15 mouse cellular contexts compared by ENCODE assay signal in the genomic region with DNA sequence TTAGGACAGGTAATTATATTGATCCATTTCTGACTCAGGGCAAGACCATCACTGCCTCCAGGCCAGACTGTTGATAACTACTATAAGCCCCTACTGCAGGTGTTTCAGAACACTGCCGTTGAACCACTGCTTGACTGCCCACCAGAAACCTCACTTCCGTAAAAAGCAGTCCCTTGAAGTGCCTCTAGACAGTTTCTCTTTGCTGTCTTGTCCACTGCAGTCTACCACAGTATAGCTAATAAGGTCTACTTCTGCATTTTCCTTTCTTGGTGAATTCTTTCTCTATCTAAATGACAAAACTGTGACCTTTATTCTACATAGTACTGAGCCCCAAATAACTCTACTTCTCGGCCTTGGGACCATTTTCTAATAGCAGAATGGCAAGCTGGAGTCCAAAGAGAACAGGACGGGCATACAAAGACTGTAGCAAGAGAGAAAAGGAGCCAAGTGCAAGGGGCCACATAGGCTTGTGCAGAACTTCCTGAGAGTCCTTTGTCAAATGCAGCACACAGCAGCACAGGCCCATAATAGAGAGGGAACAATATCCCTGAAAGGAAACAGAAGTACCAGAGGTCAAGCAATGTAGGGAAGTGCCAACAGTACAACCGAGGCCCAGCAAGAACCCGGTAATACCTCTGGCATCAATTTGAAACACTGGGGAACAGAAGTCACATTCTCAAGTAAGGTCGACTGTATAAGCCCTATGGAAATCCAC. TPM values are rescaled to one million over a fixed set of nuclear protein-coding genes. Genes with fewer than 3 reads are reported as not detected.
DNase-seq lines count a peak whose midpoint lies in the region; ATAC-seq and TF ChIP-seq lines count a peak whose summit lies in the region.
"Had no signal": no experiment of that assay in that cellular context is flagged by ENCODE, and none has a peak within 500 bp of the region (broad histone marks: within the 10 kb centered on the region; RNA-seq: fewer than 3 reads in every experiment).

No protein-coding gene starts in this region.

- ATAC-seq in liver, embryonic 11.5 days (replicated peaks; ENCODE audit: low FRiP score), result no peak; the same call in 1 of the 2 replicates
- peak; percentile 43; the same call in 1 of the 2 replicates for ATAC-seq in liver, embryonic 16.5 days (ENCODE audit: low read depth)
- ATAC-seq: forebrain, embryonic 14.5 days; hindbrain, postnatal 0 days had no signal

- no peak for TF ChIP-seq POLR2A in bone marrow macrophage, adult 2 months (IDR thresholded peaks at IDR 0.05; ENCODE audit: borderline replicate concordance, low read depth, low read length)
- TF ChIP-seq POLR2A in cerebellum, adult 2 months (IDR thresholded peaks at IDR 0.05; ENCODE audit: borderline replicate concordance, insufficient read depth, low read length), result no peak

- H3K27me3 ChIP-seq in liver, embryonic 11.5 days (replicated peaks; ENCODE audit: control insufficient read depth, insufficient read depth, low read length), result no peaks in the 10 kb centered on the region
- no peaks in the 10 kb centered on the region for H3K27me3 ChIP-seq in liver, embryonic 16.5 days (ENCODE audit: control insufficient read depth, insufficient read depth, low read depth, low read length)
- no peaks in the 10 kb centered on the region for H3K27me3 ChIP-seq in cerebellum, adult 2 months (ENCODE audit: control insufficient read depth, insufficient read depth, low read length)
- H3K27me3 ChIP-seq: embryonic facial prominence, embryonic 13.5 days; stomach, embryonic 15.5 days had no signal

- H3K4me2 ChIP-seq in liver, embryonic 11.5 days, result no peak overlapping the region
- H3K4me2 ChIP-seq in liver, embryonic 16.5 days (ENCODE audit: low read depth, low read length), result no peak overlapping the region
- H3K4me2 ChIP-seq: embryonic facial prominence, embryonic 13.5 days; stomach, embryonic 15.5 days had no signal

- H3K4me1 ChIP-seq in liver, embryonic 11.5 days (replicated peaks; ENCODE audit: control insufficient read depth, insufficient read depth, low read length), result peaks cover 9% of the 10 kb centered on the region; the same call in 1 of the 2 replicates
- H3K4me1 ChIP-seq in bone marrow macrophage, adult 2 months (ENCODE audit: control insufficient read depth, insufficient read depth, low read length), result peaks cover 38% of the 10 kb centered on the region
- peaks cover 6% of the 10 kb centered on the region for H3K4me1 ChIP-seq in liver, embryonic 16.5 days (ENCODE audit: control insufficient read depth, low read depth, low read length)
- H3K4me1 ChIP-seq in cerebellum, adult 2 months (ENCODE audit: control insufficient read depth, insufficient read depth, low read length), result no peaks in the 10 kb centered on the region; the same call in none of the 2 replicates
- H3K4me1 ChIP-seq: embryonic facial prominence, embryonic 13.5 days; stomach, embryonic 15.5 days had no signal

- H3K9ac ChIP-seq in liver, embryonic 11.5 days (ENCODE audit: low read depth, low read length), result no peak overlapping the region
- no peak overlapping the region for H3K9ac ChIP-seq in liver, embryonic 16.5 days (ENCODE audit: low read depth, low read length)
- H3K9ac ChIP-seq: embryonic facial prominence, embryonic 13.5 days; stomach, embryonic 15.5 days had no signal

- no peak overlapping the region for H3K4me3 ChIP-seq in liver, embryonic 11.5 days (ENCODE audit: low read depth, low read length)
- H3K4me3 ChIP-seq in bone marrow macrophage, adult 2 months (ENCODE audit: insufficient read depth, low read length), result peak overlapping the region; percentile 45
- H3K4me3 ChIP-seq in liver, embryonic 16.5 days (ENCODE audit: low read depth, low read length), result no peak overlapping the region
- no peak overlapping the region for H3K4me3 ChIP-seq in cerebellum, adult 2 months (replicated peaks; ENCODE audit: insufficient read depth, low read depth, low read length)
- H3K4me3 ChIP-seq: embryonic facial prominence, embryonic 13.5 days; stomach, embryonic 15.5 days had no signal

- H3K27ac ChIP-seq in liver, embryonic 11.5 days (ENCODE audit: low read depth, low read length), result peak overlapping the region; percentile 15; the same call in 1 of the 2 replicates
- peak overlapping the region; percentile 96 for H3K27ac ChIP-seq in bone marrow macrophage, adult 2 months (ENCODE audit: insufficient read depth, low read depth, low read length)
- peak overlapping the region; percentile 46 for H3K27ac ChIP-seq in liver, embryonic 16.5 days (ENCODE audit: low read length)
- no peak overlapping the region for H3K27ac ChIP-seq in cerebellum, adult 2 months (ENCODE audit: insufficient read depth, low read length)
- H3K27ac ChIP-seq: embryonic facial prominence, embryonic 13.5 days; hindbrain, postnatal 0 days; kidney, postnatal 0 days; stomach, embryonic 15.5 days had no signal

- H3K9me3 ChIP-seq in liver, embryonic 11.5 days (ENCODE audit: control insufficient read depth, low read length), result no peaks in the 10 kb centered on the region
- H3K9me3 ChIP-seq in liver, embryonic 16.5 days (replicated peaks; ENCODE audit: control insufficient read depth, low read length), result no peaks in the 10 kb centered on the region
- H3K9me3 ChIP-seq: embryonic facial prominence, embryonic 13.5 days; stomach, embryonic 15.5 days had no signal

- no peak for DNase-seq in liver, embryonic 11.5 days (ENCODE audit: low spot score)
- DNase-seq in liver, result no peak
- peak; percentile 81 to 83 for DNase-seq in spleen, postnatal 36 days (ENCODE audit: low spot score in 2 of 2)
- DNase-seq in cerebellum, postnatal 14 days, result no peak
- no peak for DNase-seq in cerebellum, adult 2 months
- DNase-seq: adrenal gland, adult 2 months; cerebellum, adult 8-10 months; thymus, postnatal 4 days had no signal

- TF ChIP-seq CTCF in bone marrow macrophage, adult 2 months (IDR thresholded peaks at IDR 0.05; ENCODE audit: low read depth, low read length), result no peak
- TF ChIP-seq CTCF in cerebellum, adult 2 months (IDR thresholded peaks at IDR 0.05; ENCODE audit: borderline replicate concordance, insufficient read depth, low read depth, low read length), result no peak

- H3K36me3 ChIP-seq in liver, embryonic 11.5 days (ENCODE audit: control insufficient read depth, insufficient read depth, low read length), result no peaks in the 10 kb centered on the region
- no peaks in the 10 kb centered on the region for H3K36me3 ChIP-seq in liver, embryonic 16.5 days (ENCODE audit: control insufficient read depth, insufficient read depth)
- H3K36me3 ChIP-seq: embryonic facial prominence, embryonic 13.5 days; stomach, embryonic 15.5 days had no signal

- WGBS in liver, embryonic 11.5 days, result 56% methylated on average over 7 of the region's 7 CpGs
- WGBS in liver, embryonic 16.5 days (ENCODE audit: insufficient replicate concordance), result 27% methylated on average over 7 of the region's 7 CpGs
- WGBS in cerebellum, adult 2 months, result 54% methylated on average over 7 of the region's 7 CpGs

RNA-seq across cellular contexts. Expression of a gene that starts 37.4 kb away (rescaled TPM):
- 6.6 and 6.8 TPM in 2 replicates for polyA plus RNA-seq in liver, embryonic 11.5 days (2014; fragmentation: Nextera tagmentation; extraction: Ambion mirVana)
- polyA plus RNA-seq in bone marrow macrophage, adult 2 months (2012; ENCODE audit: insufficient read depth, insufficient read length, missing spikeins), result 54.1 and 58.0 TPM in 2 replicates
- 2.9 and 3.2 TPM in 2 replicates for polyA plus RNA-seq in liver, embryonic 16.5 days (2015; fragmentation: Nextera tagmentation; extraction: Ambion mirVana)
- polyA plus RNA-seq in cerebellum, adult 2 months (2012; rRNA removed), result 30.3 and 30.6 TPM in 2 replicates

Comparison
In these comparisons a context has a peak if more than half of its experiments do, and no peak if none do; other contexts are left out.
1. DNase-seq: peak in spleen, postnatal 36 days (2 of 2); none in liver, embryonic 11.5 days (single experiment), liver (single experiment), cerebellum, postnatal 14 days (0 of 2) and cerebellum, adult 2 months (0 of 2).